Mouse (Mus musculus) left cerebral cortex, adult 18-20 months (tissue): Measurements from ENCODE around the gene Col1a1. TPM values are rescaled to one million over a fixed set of nuclear protein-coding genes. Genes with fewer than 3 reads are reported as not detected.

Experiments
- DNase-seq, 2 experiments: peaks; one replicate each; pipeline ENCODE4 v3.0.0; 2021 to 2022; ENCODE audit warnings: low spot score in 2 of 2, mixed read lengths in 1 of 2
- total RNA-seq, 2 experiments: library from RNA; stranded (reverse); gene quantifications; 2 replicates each; pipeline ENCODE4 v1.2.3; 2021

Gene Col1a1
- total RNA-seq, 2 experiments from 2014 or later, result 8.8 to 11.2 TPM

- DNase-seq, result no peak
Observed at GRCm38 (mm10) chr11:94973313-94973712, 37.3 kb downstream of the Col1a1 start.

GRCm38 (mm10) chr11:94974951-94975350, 38.9 kb downstream of the Col1a1 start:
- no peak for DNase-seq

GRCm38 (mm10) chr11:94976199-94976598, 40.2 kb downstream of the Col1a1 start, which contains the start of gene Sgca:
TSS of gene Sgca (minus strand) at chr11:94976327.
- no peak for DNase-seq

GRCm38 (mm10) chr11:94978178-94978915, 42.3 kb downstream of the Col1a1 start:
- DNase-seq, result no peak

GRCm38 (mm10) chr11:94978947-94979346, 42.9 kb downstream of the Col1a1 start:
- DNase-seq, result peak; percentile 98 to 99

- no peak for DNase-seq
Observed at GRCm38 (mm10) chr11:94979462-94980179, 43.6 kb downstream of the Col1a1 start.

GRCm38 (mm10) chr11:94985140-94985539, 49.1 kb downstream of the Col1a1 start:
- no peak for DNase-seq

GRCm38 (mm10) chr11:94985822-94986221, 49.8 kb downstream of the Col1a1 start:
- no peak for DNase-seq

GRCm38 (mm10) chr11:94986435-94986834, 50.4 kb downstream of the Col1a1 start:
- no peak for DNase-seq

GRCm38 (mm10) chr11:94987341-94987740, 51.3 kb downstream of the Col1a1 start:
- no peak for DNase-seq

- no peak for DNase-seq
Observed at GRCm38 (mm10) chr11:94987851-94988250, 51.8 kb downstream of the Col1a1 start.

- peak in 1 of 2 experiments; percentile 47 for DNase-seq
Observed at GRCm38 (mm10) chr11:94988780-94989561, 52.9 kb downstream of the Col1a1 start.

GRCm38 (mm10) chr11:94989562-94990017, 53.6 kb downstream of the Col1a1 start:
- peak; percentile 88 to 90 for DNase-seq

GRCm38 (mm10) chr11:94990102-94990748, 54.2 kb downstream of the Col1a1 start:
- no peak for DNase-seq

- DNase-seq, result peak; percentile 92 to 94
Observed at GRCm38 (mm10) chr11:94990749-94991577, 54.9 kb downstream of the Col1a1 start, which contains the start of gene Ppp1r9b. TSS of gene Ppp1r9b (plus strand) at chr11:94991035.

- peak in 1 of 2 experiments; percentile 40 for DNase-seq
Observed at GRCm38 (mm10) chr11:94991641-94992479, 55.8 kb downstream of the Col1a1 start.

GRCm38 (mm10) chr11:94992480-94992753, 56.4 kb downstream of the Col1a1 start:
- DNase-seq, result no peak

GRCm38 (mm10) chr11:94992754-94993606, 57.0 kb downstream of the Col1a1 start:
- DNase-seq, result no peak
